Mouse (Mus musculus): ENCODE measurements around the gene Olfr896-ps1. TPM values are rescaled to one million over a fixed set of nuclear protein-coding genes. Genes with fewer than 3 reads are reported as not detected.

Olfr896-ps1 gene
- not detected in 2 replicates for total RNA-seq (2017)

GRCm38 (mm10) chr9:38290807-38291206 is at the start of gene Olfr896-ps1:
Gene Olfr896-ps1, plus strand, starts transcription at chr9:38291107.
- no peak for ATAC-seq (replicated peaks; ENCODE audit: low read depth, poor library complexity, severe bottlenecking)

- ATAC-seq (replicated peaks; ENCODE audit: low read depth, poor library complexity, severe bottlenecking): no peak
Measured at GRCm38 (mm10) chr9:38252474-38252873, 38.4 kb upstream of the Olfr896-ps1 start, which contains the start of gene Olfr143. Gene Olfr143, plus strand, starts transcription at chr9:38252774.

- ATAC-seq (replicated peaks; ENCODE audit: low read depth, poor library complexity, severe bottlenecking): no peak
Measured at GRCm38 (mm10) chr9:38267551-38267950, 23.4 kb upstream of the Olfr896-ps1 start, which contains the start of gene Olfr895. Gene Olfr895, plus strand, starts transcription at chr9:38267851.

GRCm38 (mm10) chr9:38328760-38329159 is 37.9 kb downstream of the Olfr896-ps1 start, which contains the start of gene Olfr25:
Gene Olfr25, plus strand, starts transcription at chr9:38329060.
- no peak for ATAC-seq (replicated peaks; ENCODE audit: low read depth, poor library complexity, severe bottlenecking)

Other genes with a start within 250 kb of the Olfr896-ps1 start
- gene Olfr884, start 244.6 kb upstream of the Olfr896-ps1 start, total RNA-seq (2017): not detected in 2 replicates
- gene Olfr885, start 229.8 kb upstream of the Olfr896-ps1 start, total RNA-seq (2017): not detected in 2 replicates
- not detected in 2 replicates for gene Olfr887, start 207.0 kb upstream of the Olfr896-ps1 start, total RNA-seq (2017)
- gene Olfr888, start 183.0 kb upstream of the Olfr896-ps1 start, total RNA-seq (2017): not detected in 2 replicates
- 0.05 TPM in 1 of 2 replicates, not detected in the other for gene Olfr889, start 175.9 kb upstream of the Olfr896-ps1 start, total RNA-seq (2017)
- gene Olfr890, start 148.6 kb upstream of the Olfr896-ps1 start, total RNA-seq (2017): not detected in 2 replicates
- not detected in 2 replicates for gene Olfr891, start 110.3 kb upstream of the Olfr896-ps1 start, total RNA-seq (2017)
- gene Olfr893, start 82.7 kb upstream of the Olfr896-ps1 start, total RNA-seq (2017): not detected in 2 replicates
- gene Olfr894, start 73.1 kb upstream of the Olfr896-ps1 start, total RNA-seq (2017): not detected in 2 replicates
- not detected in 2 replicates for gene Olfr143, start 38.3 kb upstream of the Olfr896-ps1 start, total RNA-seq (2017)
- gene Olfr895, start 23.3 kb upstream of the Olfr896-ps1 start, total RNA-seq (2017): not detected in 2 replicates
- gene Olfr25, start 38.0 kb downstream of the Olfr896-ps1 start, total RNA-seq (2017): not detected in 2 replicates
- not detected in 2 replicates for gene Olfr898, start 57.3 kb downstream of the Olfr896-ps1 start, total RNA-seq (2017)
- not detected in 2 replicates for gene Olfr250, start 75.8 kb downstream of the Olfr896-ps1 start, total RNA-seq (2017)
- gene Olfr251, start 86.0 kb downstream of the Olfr896-ps1 start, total RNA-seq (2017): not detected in 2 replicates
- not detected in 2 replicates for gene Olfr147, start 110.6 kb downstream of the Olfr896-ps1 start, total RNA-seq (2017)
- not detected in 2 replicates for gene Olfr901, start 138.3 kb downstream of the Olfr896-ps1 start, total RNA-seq (2017)
- not detected in 2 replicates for gene Olfr902, start 156.5 kb downstream of the Olfr896-ps1 start, total RNA-seq (2017)
- not detected in 2 replicates for gene Olfr904, start 172.0 kb downstream of the Olfr896-ps1 start, total RNA-seq (2017)
- not detected in 2 replicates for gene Olfr905, start 180.0 kb downstream of the Olfr896-ps1 start, total RNA-seq (2017)
- not detected in 2 replicates for gene Olfr906, start 196.0 kb downstream of the Olfr896-ps1 start, total RNA-seq (2017)
- not detected in 2 replicates for gene Olfr907, start 204.7 kb downstream of the Olfr896-ps1 start, total RNA-seq (2017)
- gene Olfr911-ps1, start 230.5 kb downstream of the Olfr896-ps1 start, total RNA-seq (2017): not detected in 2 replicates
- not detected in 2 replicates for gene Olfr910, start 246.7 kb downstream of the Olfr896-ps1 start, total RNA-seq (2017)